Mouse (Mus musculus) lung, embryonic 14.5 days (tissue): ENCODE results near the gene Hspa1l. TPM values are rescaled to one million over a fixed set of nuclear protein-coding genes. Genes with fewer than 3 reads are reported as not detected.

Source experiments
- ATAC-seq: fragments of 200-750 bp; cut with Nextera tagmentation; 2 replicates; pipeline ENCODE4 v1.8.0; 2017; ENCODE audit warnings: mild to moderate bottlenecking, moderate TSS enrichment, moderate library complexity; ENCODE audit not compliant: insufficient read depth
- DNase-seq: peaks from one replicate; pipeline ENCODE4 v3.0.0-alpha.2; 2015
- H3K27ac ChIP-seq: fragments of 300-500 bp; sonication (generic); 2 replicates; pipeline ENCODE4 v1.5.1; 2014; ENCODE audit warnings: low read depth, mild to moderate bottlenecking, moderate library complexity
- H3K27me3 ChIP-seq: fragments of 300-500 bp; sonication (generic); 2 replicates; pipeline ENCODE4 v1.6.1; 2014; ENCODE audit warnings: low read length, control low read depth; ENCODE audit not compliant: insufficient read depth
- H3K36me3 ChIP-seq: fragments of 300-500 bp; sonication (generic); 2 replicates; pipeline ENCODE4 v1.6.1; 2014; ENCODE audit warnings: control low read depth; ENCODE audit not compliant: insufficient read depth
- H3K4me1 ChIP-seq: fragments of 300-500 bp; sonication (generic); 2 replicates; pipeline ENCODE4 v1.6.1; 2014; ENCODE audit warnings: antibody characterized with exemption, control low read depth; ENCODE audit not compliant: insufficient read depth
- H3K4me2 ChIP-seq: fragments of 300-500 bp; sonication (generic); 2 replicates; pipeline ENCODE4 v1.6.1; 2014; ENCODE audit warnings: mild to moderate bottlenecking
- H3K4me3 ChIP-seq: fragments of 300-500 bp; sonication (generic); 2 replicates; pipeline ENCODE4 v1.5.1; 2014; ENCODE audit warnings: low read depth, low read length
- H3K9ac ChIP-seq: fragments of 300-500 bp; sonication (generic); 2 replicates; pipeline ENCODE4 v1.6.1; 2014
- H3K9me3 ChIP-seq: fragments of 300-500 bp; sonication (generic); 2 replicates; pipeline ENCODE4 v1.6.1; 2016; ENCODE audit warnings: low read depth, low read length, control low read depth
- CTCF ChIP-seq: IDR thresholded peaks from 2 replicates; pipeline ENCODE4 v1.5.1; 2016; ENCODE audit warnings: antibody characterized with exemption, low read depth
- WGBS: fragments of 180-500 bp; shearing (Covaris S2); extraction: QIAGEN DNeasy Blood & Tissue Kit; methylation state at CpG from one replicate; pipeline ENCODE4 v1.1.7; 2014; 5-methylcytosine and 5-hydroxymethylcytosine counted together
- polyA plus RNA-seq: library from polyadenylated mRNA; unstranded; fragments of >200 nt; fragmentation: Nextera tagmentation; extraction: Ambion mirVana; gene quantifications from 2 replicates; pipeline ENCODE4 v1.2.1, GENCODE M21; 2014

The Hspa1l gene
- polyA plus RNA-seq, 1 experiment from 2014 or later = 0.83 TPM

DNA sequence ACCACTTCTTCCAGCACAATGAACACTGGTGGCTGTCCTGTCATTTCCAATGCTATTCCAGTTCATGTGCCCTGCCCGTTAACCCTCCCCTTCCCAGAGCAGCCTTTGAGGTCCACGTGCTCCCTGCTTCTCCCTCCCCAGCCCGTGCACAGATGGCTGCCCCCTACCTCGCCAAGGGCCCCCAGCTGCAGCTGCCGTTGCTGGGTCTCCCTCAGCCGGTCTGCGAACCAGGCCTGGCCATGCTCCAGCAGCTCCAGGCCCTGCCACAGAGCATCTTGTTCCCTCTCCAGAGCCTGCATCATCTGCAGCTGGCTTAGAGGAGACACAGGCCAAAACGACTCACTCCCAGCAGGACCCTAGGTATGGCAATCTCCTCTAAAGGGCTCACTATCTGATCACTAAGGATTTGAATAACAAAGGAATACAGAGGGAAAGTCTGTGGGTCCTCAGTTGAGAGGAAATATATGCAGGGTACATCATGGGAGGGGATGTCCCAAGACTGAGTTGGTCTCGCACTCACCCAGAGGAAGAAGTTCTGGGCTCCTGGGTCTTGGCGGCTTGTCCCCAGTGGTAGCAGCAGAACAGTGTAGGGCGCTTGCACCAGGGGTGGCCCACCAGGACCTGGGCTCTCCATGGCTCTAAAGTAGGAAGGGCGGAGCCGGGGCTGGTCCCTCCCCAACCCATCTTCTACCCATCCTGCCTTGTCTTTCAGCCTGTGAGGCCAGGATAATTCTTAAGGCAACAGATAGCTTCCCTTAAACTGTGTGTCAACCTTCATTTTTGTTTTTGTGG is 55.0 kb downstream of the Hspa1l start, which contains the start of gene Sapcd1:
Sapcd1 (minus strand) TSS at position 740 of the 792 bp plus-strand sequence.
- Histone ChIP-seq H3K9me3 (no peaks in the 10 kb centered on the region), H3K4me1 (peaks cover 4% of the 10 kb centered on the region; the same call in 1 of the 2 replicates), H3K27ac (peak within 1 kb of the TSS; percentile 73), H3K4me3 (peak within 1 kb of the TSS; percentile 17; the same call in 1 of the 2 replicates), H3K9ac (peak within 1 kb of the TSS; percentile 1; the same call in 1 of the 2 replicates), H3K36me3 (no peaks in the 10 kb centered on the region), H3K27me3 (no peaks in the 10 kb centered on the region), H3K4me2 (peak within 1 kb of the TSS; percentile 36)
- no peak for TF ChIP-seq CTCF
- ATAC-seq (peak; percentile 86), DNase-seq (peak; percentile 82)
- 40% methylated on average over 13 of the region's 13 CpGs for WGBS

- H3K27ac ChIP-seq = no peak overlapping the region
- no peak overlapping the region for H3K4me2 ChIP-seq
- 72% methylated on average over 2 of the region's 2 CpGs for WGBS
- no peak for ATAC-seq
- no peak for DNase-seq
- H3K4me1 ChIP-seq = peaks cover 4% of the 10 kb centered on the region; the same call in 1 of the 2 replicates
- H3K36me3 ChIP-seq = no peaks in the 10 kb centered on the region
- no peaks in the 10 kb centered on the region for H3K9me3 ChIP-seq
- no peaks in the 10 kb centered on the region for H3K27me3 ChIP-seq
- TF ChIP-seq CTCF = no peak
- H3K9ac ChIP-seq = no peak overlapping the region
- no peak overlapping the region for H3K4me3 ChIP-seq
Observed at GRCm38 (mm10) chr17:35028315-35028714, 55.8 kb downstream of the Hspa1l start.

Other genes with a start within 250 kb of the Hspa1l start
- gene C4b, start 228.8 kb upstream of the Hspa1l start, polyA plus RNA-seq = not detected in 2 replicates
- not detected in 2 replicates for gene Cyp21a1, start 168.1 kb upstream of the Hspa1l start, polyA plus RNA-seq
- gene Stk19, start 135.8 kb upstream of the Hspa1l start, polyA plus RNA-seq = 22.2 and 25.0 TPM in 2 replicates
- 56.0 and 71.5 TPM in 2 replicates for gene Dxo, start 135.7 kb upstream of the Hspa1l start, polyA plus RNA-seq
- 44.6 and 50.3 TPM in 2 replicates for gene Skiv2l, start 122.5 kb upstream of the Hspa1l start, polyA plus RNA-seq
- gene Nelfe, start 122.3 kb upstream of the Hspa1l start, polyA plus RNA-seq = 110 and 115 TPM in 2 replicates
- 1.8 and 2.5 TPM in 2 replicates for gene Cfb, start 110.2 kb upstream of the Hspa1l start, polyA plus RNA-seq
- 0.81 and 1.2 TPM in 2 replicates for gene Zbtb12, start 93.2 kb upstream of the Hspa1l start, polyA plus RNA-seq
- not detected in 2 replicates for gene Gm20547, start 90.7 kb upstream of the Hspa1l start, polyA plus RNA-seq
- 1.3 and 1.4 TPM in 2 replicates for gene C2, start 74.4 kb upstream of the Hspa1l start, polyA plus RNA-seq
- 64.1 and 71.0 TPM in 2 replicates for gene Ehmt2, start 74.2 kb upstream of the Hspa1l start, polyA plus RNA-seq
- 0.42 and 0.55 TPM in 2 replicates for gene Slc44a4, start 58.2 kb upstream of the Hspa1l start, polyA plus RNA-seq
- gene Neu1, start 41.5 kb upstream of the Hspa1l start, polyA plus RNA-seq = 10.6 and 11.6 TPM in 2 replicates
- 0.16 and 0.35 TPM in 2 replicates for gene Hspa1b, start 13.5 kb upstream of the Hspa1l start, polyA plus RNA-seq
- gene Gm20481, start 2.8 kb upstream of the Hspa1l start, polyA plus RNA-seq = 1.3 TPM in 1 of 2 replicates, not detected in the other
- 2.0 and 2.1 TPM in 2 replicates for gene Hspa1a, start 547 bp upstream of the Hspa1l start, polyA plus RNA-seq
- gene Lsm2, start 9.2 kb downstream of the Hspa1l start, polyA plus RNA-seq = 241 and 265 TPM in 2 replicates
- 135 and 161 TPM in 2 replicates for gene Vars, start 28.3 kb downstream of the Hspa1l start, polyA plus RNA-seq
- gene Vwa7, start 43.9 kb downstream of the Hspa1l start, polyA plus RNA-seq = 0.11 and 0.47 TPM in 2 replicates
- gene Sapcd1, start 55.3 kb downstream of the Hspa1l start, polyA plus RNA-seq = 16.1 and 17.2 TPM in 2 replicates
- gene Msh5, start 74.0 kb downstream of the Hspa1l start, polyA plus RNA-seq = 4.2 and 4.6 TPM in 2 replicates
- gene Clic1, start 77.3 kb downstream of the Hspa1l start, polyA plus RNA-seq = 67.1 and 73.6 TPM in 2 replicates
- 319 and 338 TPM in 2 replicates for gene Ddah2, start 86.3 kb downstream of the Hspa1l start, polyA plus RNA-seq
- 0.38 TPM in 1 of 2 replicates, not detected in the other for gene Ly6g6c, start 92.7 kb downstream of the Hspa1l start, polyA plus RNA-seq
- 0.95 and 1.4 TPM in 2 replicates for gene Mpig6b, start 93.5 kb downstream of the Hspa1l start, polyA plus RNA-seq
- 0.39 and 0.43 TPM in 2 replicates for gene Ly6g6e, start 104.2 kb downstream of the Hspa1l start, polyA plus RNA-seq
- 2.7 and 4.0 TPM in 2 replicates for gene Ly6g6d, start 105.4 kb downstream of the Hspa1l start, polyA plus RNA-seq
- 0.49 and 0.96 TPM in 2 replicates for gene Ly6g6f, start 112.9 kb downstream of the Hspa1l start, polyA plus RNA-seq
- gene Abhd16a, start 116.6 kb downstream of the Hspa1l start, polyA plus RNA-seq = 79.7 and 80.9 TPM in 2 replicates
- not detected in 2 replicates for gene Ly6g5c, start 135.6 kb downstream of the Hspa1l start, polyA plus RNA-seq
- 1.1 TPM in 2 replicates for gene Ly6g5b, start 142.7 kb downstream of the Hspa1l start, polyA plus RNA-seq
- 18.3 and 19.0 TPM in 2 replicates for gene Gpank1, start 148.8 kb downstream of the Hspa1l start, polyA plus RNA-seq
- 288 and 291 TPM in 2 replicates for gene Csnk2b, start 149.3 kb downstream of the Hspa1l start, polyA plus RNA-seq
- 6.8 and 7.6 TPM in 2 replicates for gene D17H6S53E, start 153.7 kb downstream of the Hspa1l start, polyA plus RNA-seq
- gene Apom, start 159.3 kb downstream of the Hspa1l start, polyA plus RNA-seq = 0.31 and 0.67 TPM in 2 replicates
- gene Bag6, start 162.5 kb downstream of the Hspa1l start, polyA plus RNA-seq = 65.9 and 69.1 TPM in 2 replicates
- 210 and 238 TPM in 2 replicates for gene Prrc2a, start 192.2 kb downstream of the Hspa1l start, polyA plus RNA-seq
- gene Aif1, start 203.4 kb downstream of the Hspa1l start, polyA plus RNA-seq = 6.0 and 11.9 TPM in 2 replicates
- gene Lst1, start 215.7 kb downstream of the Hspa1l start, polyA plus RNA-seq = 11.6 and 14.1 TPM in 2 replicates
- 0.43 TPM in 1 of 2 replicates, not detected in the other for gene Ltb, start 221.7 kb downstream of the Hspa1l start, polyA plus RNA-seq
- gene Tnf, start 229.3 kb downstream of the Hspa1l start, polyA plus RNA-seq = 0.12 and 0.21 TPM in 2 replicates
- gene Lta, start 232.6 kb downstream of the Hspa1l start, polyA plus RNA-seq = 0.26 TPM in 1 of 2 replicates, not detected in the other
- 0.37 and 0.70 TPM in 2 replicates for gene Gm16181, start 248.1 kb downstream of the Hspa1l start, polyA plus RNA-seq